Mouse (Mus musculus): ENCODE results near the gene Mgat5. TPM values are rescaled to one million over a fixed set of nuclear protein-coding genes. Genes with fewer than 3 reads are reported as not detected.

The Mgat5 gene
- polyA plus RNA-seq, 1 experiment from 2014 or later: 5.2 TPM

- H3K4me3 ChIP-seq (ENCODE audit: low read depth, low read length): no peak overlapping the region
- no peaks in the 10 kb centered on the region for H3K9me3 ChIP-seq (ENCODE audit: low read depth, low read length)
- no peak for DNase-seq
- 30% methylated on average over 2 of the region's 2 CpGs for WGBS
- no peaks in the 10 kb centered on the region for H3K4me1 ChIP-seq (ENCODE audit: insufficient read depth)
- no peak overlapping the region for H3K9ac ChIP-seq
- ATAC-seq (ENCODE audit: insufficient read depth): peak; percentile 69; the same call in 1 of the 2 replicates
- no peak for TF ChIP-seq CTCF (IDR thresholded peaks at IDR 0.05; ENCODE audit: low read depth)
- no peak overlapping the region for H3K27ac ChIP-seq (ENCODE audit: low read depth)
- H3K4me2 ChIP-seq: no peak overlapping the region
- H3K36me3 ChIP-seq (ENCODE audit: insufficient read depth): no peaks in the 10 kb centered on the region
- no peaks in the 10 kb centered on the region for H3K27me3 ChIP-seq (ENCODE audit: insufficient read depth, low read length)
Measured at GRCm38 (mm10) chr1:127230468-127230867, 25.7 kb downstream of the Mgat5 start.

- DNase-seq (no peak), ATAC-seq (ENCODE audit: insufficient read depth) (no peak)
- H3K9ac ChIP-seq: no peak overlapping the region
- WGBS: 38% methylated on average over 4 of the region's 4 CpGs
- H3K4me1 ChIP-seq (ENCODE audit: insufficient read depth): no peaks in the 10 kb centered on the region
- H3K4me3 ChIP-seq (ENCODE audit: low read depth, low read length): no peak overlapping the region
- no peaks in the 10 kb centered on the region for H3K36me3 ChIP-seq (ENCODE audit: insufficient read depth)
- TF ChIP-seq CTCF (IDR thresholded peaks at IDR 0.05; ENCODE audit: low read depth): no peak
- H3K9me3 ChIP-seq (ENCODE audit: low read depth, low read length): no peaks in the 10 kb centered on the region
- no peaks in the 10 kb centered on the region for H3K27me3 ChIP-seq (ENCODE audit: insufficient read depth, low read length)
- no peak overlapping the region for H3K4me2 ChIP-seq
- no peak overlapping the region for H3K27ac ChIP-seq (ENCODE audit: low read depth)
Measured at GRCm38 (mm10) chr1:127233191-127233651, 28.4 kb downstream of the Mgat5 start.

- no peaks in the 10 kb centered on the region for H3K4me1 ChIP-seq (ENCODE audit: insufficient read depth)
- no peak overlapping the region for H3K4me2 ChIP-seq
- no peak overlapping the region for H3K9ac ChIP-seq
- 66% methylated on average over 4 of the region's 4 CpGs for WGBS
- ATAC-seq (ENCODE audit: insufficient read depth): no peak
- no peaks in the 10 kb centered on the region for H3K27me3 ChIP-seq (ENCODE audit: insufficient read depth, low read length)
- no peak overlapping the region for H3K4me3 ChIP-seq (ENCODE audit: low read depth, low read length)
- H3K9me3 ChIP-seq (ENCODE audit: low read depth, low read length): no peaks in the 10 kb centered on the region
- no peaks in the 10 kb centered on the region for H3K36me3 ChIP-seq (ENCODE audit: insufficient read depth)
- no peak overlapping the region for H3K27ac ChIP-seq (ENCODE audit: low read depth)
- DNase-seq: no peak
- no peak for TF ChIP-seq CTCF (IDR thresholded peaks at IDR 0.05; ENCODE audit: low read depth)
Measured at GRCm38 (mm10) chr1:127235157-127235556, 30.3 kb downstream of the Mgat5 start.

DNA sequence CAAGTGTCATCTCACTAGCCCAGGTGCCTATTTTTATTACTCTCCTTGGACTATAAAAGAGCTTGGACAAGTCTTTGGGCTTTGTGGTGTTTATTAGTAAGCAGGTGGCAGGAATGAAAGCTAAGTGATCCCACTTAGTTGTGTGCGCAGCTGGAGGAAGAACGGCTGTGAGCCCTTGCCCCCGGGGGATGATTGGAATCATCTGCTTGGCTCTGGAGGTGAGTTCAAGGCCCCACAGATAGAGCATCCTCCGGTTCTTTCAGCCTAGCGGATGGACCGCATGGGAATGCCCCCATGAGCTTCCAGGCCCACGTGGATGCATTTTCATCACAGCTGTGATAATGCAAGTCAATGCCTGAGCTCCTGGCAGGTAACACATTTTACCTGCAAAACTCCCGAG, 31.6 kb downstream of the Mgat5 start:
- Histone ChIP-seq H3K27ac (ENCODE audit: low read depth) (no peak overlapping the region), H3K4me3 (ENCODE audit: low read depth, low read length) (no peak overlapping the region), H3K36me3 (ENCODE audit: insufficient read depth) (no peaks in the 10 kb centered on the region), H3K9me3 (ENCODE audit: low read depth, low read length) (no peaks in the 10 kb centered on the region), H3K9ac (no peak overlapping the region), H3K4me2 (no peak overlapping the region), H3K27me3 (ENCODE audit: insufficient read depth, low read length) (no peaks in the 10 kb centered on the region), H3K4me1 (ENCODE audit: insufficient read depth) (no peaks in the 10 kb centered on the region)
- WGBS: 78% methylated on average over 8 of the region's 8 CpGs
- ATAC-seq (ENCODE audit: insufficient read depth) (no peak), DNase-seq (no peak)
- TF ChIP-seq CTCF (IDR thresholded peaks at IDR 0.05; ENCODE audit: low read depth): no peak

GRCm38 (mm10) chr1:127238871-127239314, 34.1 kb downstream of the Mgat5 start:
- ATAC-seq (ENCODE audit: insufficient read depth) (no peak), DNase-seq (no peak)
- no peak overlapping the region for H3K27ac ChIP-seq (ENCODE audit: low read depth)
- peak; percentile 51 for TF ChIP-seq CTCF (IDR thresholded peaks at IDR 0.05; ENCODE audit: low read depth)
- no peak overlapping the region for H3K9ac ChIP-seq
- H3K4me3 ChIP-seq (ENCODE audit: low read depth, low read length): no peak overlapping the region
- no peaks in the 10 kb centered on the region for H3K4me1 ChIP-seq (ENCODE audit: insufficient read depth)
- H3K9me3 ChIP-seq (ENCODE audit: low read depth, low read length): no peaks in the 10 kb centered on the region
- WGBS: 58% methylated on average over 6 of the region's 6 CpGs
- no peaks in the 10 kb centered on the region for H3K27me3 ChIP-seq (ENCODE audit: insufficient read depth, low read length)
- H3K36me3 ChIP-seq (ENCODE audit: insufficient read depth): no peaks in the 10 kb centered on the region
- H3K4me2 ChIP-seq: no peak overlapping the region

- TF ChIP-seq CTCF (IDR thresholded peaks at IDR 0.05; ENCODE audit: low read depth): no peak
- Histone ChIP-seq H3K4me1 (ENCODE audit: insufficient read depth) (no peaks in the 10 kb centered on the region), H3K9me3 (ENCODE audit: low read depth, low read length) (no peaks in the 10 kb centered on the region), H3K4me3 (ENCODE audit: low read depth, low read length) (no peak overlapping the region), H3K36me3 (ENCODE audit: insufficient read depth) (no peaks in the 10 kb centered on the region), H3K27ac (ENCODE audit: low read depth) (no peak overlapping the region), H3K4me2 (no peak overlapping the region), H3K27me3 (ENCODE audit: insufficient read depth, low read length) (no peaks in the 10 kb centered on the region), H3K9ac (no peak overlapping the region)
- ATAC-seq (ENCODE audit: insufficient read depth) (no peak), DNase-seq (no peak)
- WGBS: 40% methylated on average over 6 of the region's 6 CpGs
Measured at GRCm38 (mm10) chr1:127239914-127240313, 35.1 kb downstream of the Mgat5 start.

GRCm38 (mm10) chr1:127242151-127242887, 37.5 kb downstream of the Mgat5 start:
- H3K4me2 ChIP-seq: no peak overlapping the region
- H3K4me3 ChIP-seq (ENCODE audit: low read depth, low read length): no peak overlapping the region
- H3K4me1 ChIP-seq (ENCODE audit: insufficient read depth): no peaks in the 10 kb centered on the region
- H3K9me3 ChIP-seq (ENCODE audit: low read depth, low read length): no peaks in the 10 kb centered on the region
- 76% methylated on average over 15 of the region's 15 CpGs for WGBS
- no peak for ATAC-seq (ENCODE audit: insufficient read depth)
- no peak overlapping the region for H3K27ac ChIP-seq (ENCODE audit: low read depth)
- no peak overlapping the region for H3K9ac ChIP-seq
- DNase-seq: no peak
- no peaks in the 10 kb centered on the region for H3K27me3 ChIP-seq (ENCODE audit: insufficient read depth, low read length)
- TF ChIP-seq CTCF (IDR thresholded peaks at IDR 0.05; ENCODE audit: low read depth): no peak
- H3K36me3 ChIP-seq (ENCODE audit: insufficient read depth): no peaks in the 10 kb centered on the region

Measured in lung, embryonic 14.5 days (tissue).